Mouse (Mus musculus) layer of hippocampus, adult 8-10 months (tissue): ENCODE results near the gene Olfr58. TPM values are rescaled to one million over a fixed set of nuclear protein-coding genes. Genes with fewer than 3 reads are reported as not detected.
"Not testable (repeated sequence)": the region's sequence is repeated elsewhere in the genome, so short reads cannot be mapped to it uniquely, and the experiment has no call there.

Experiments
- DNase-seq, 2 experiments: peaks; one replicate each; pipeline ENCODE4 v3.0.0; 2022; ENCODE audit warnings: low spot score in 2 of 2
- total RNA-seq, 4 experiments: library from RNA; stranded (reverse); gene quantifications; 2 replicates each; pipeline ENCODE4 v1.2.4; 2022

Olfr58 gene
- total RNA-seq, result not detected

- DNase-seq, result no peak
Observed at GRCm38 (mm10) chr9:19779983-19780382, at the start of gene Olfr58. Gene Olfr58 (plus strand): TSS chr9:19780283.

- DNase-seq, result no peak
Observed at GRCm38 (mm10) chr9:19769136-19769535, 10.9 kb upstream of the Olfr58 start.

DNA sequence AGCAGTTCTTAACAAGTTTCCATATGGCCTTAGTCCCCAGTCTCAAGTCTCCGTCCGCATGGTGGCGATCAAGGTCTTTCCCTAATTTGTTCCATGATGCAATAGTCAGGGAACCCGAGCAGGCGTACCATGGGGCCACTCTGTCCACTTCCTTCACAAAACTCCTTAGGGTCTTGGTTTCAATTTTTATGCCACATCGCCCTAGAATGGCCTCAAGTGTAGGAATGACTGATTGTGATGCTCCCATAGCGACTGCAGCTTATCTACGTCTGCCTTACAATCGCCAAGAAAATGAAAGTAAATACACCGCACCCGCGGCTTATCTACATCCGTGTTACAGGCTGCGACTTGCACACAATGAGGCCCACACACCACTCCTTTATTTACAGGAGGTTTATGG, 10.4 kb upstream of the Olfr58 start:
- DNase-seq, result no peak

- DNase-seq, result no peak
Observed at GRCm38 (mm10) chr9:19803000-19803399, 22.9 kb downstream of the Olfr58 start.

DNA sequence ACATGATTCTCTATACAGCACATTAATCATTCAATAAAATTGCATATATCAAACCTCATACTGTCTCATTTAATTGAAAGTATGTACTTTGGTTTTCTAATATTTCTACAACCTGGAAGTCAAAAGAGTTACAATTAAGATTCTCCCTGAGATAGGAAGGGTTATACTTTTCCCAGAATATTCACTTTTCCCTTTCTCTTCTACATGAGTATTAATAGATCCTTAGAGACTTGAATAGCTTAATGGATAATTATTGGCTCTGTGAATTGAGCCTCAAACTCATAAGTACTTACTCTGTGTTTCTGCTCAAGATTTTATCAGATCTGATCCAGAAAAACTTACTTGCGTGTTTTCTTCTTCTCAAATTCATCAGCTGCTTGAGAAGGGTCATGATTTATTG, 24.5 kb downstream of the Olfr58 start, which contains the start of gene Olfr859:
Gene Olfr859 (plus strand): TSS at position 301 of the 400 bp plus-strand sequence.
- not testable (repeated sequence) for DNase-seq

Other genes starting within 250 kb of the Olfr58 start
- gene Olfr853, start 239.2 kb upstream of the Olfr58 start, total RNA-seq, result not detected
- not detected for gene Olfr854, start 212.9 kb upstream of the Olfr58 start, total RNA-seq
- not detected for gene Olfr855, start 197.7 kb upstream of the Olfr58 start, total RNA-seq
- 10 to 100 TPM; 20.5 to 26.2 (median 21.8) TPM for gene Zfp317, start 158.2 kb upstream of the Olfr58 start, total RNA-seq
- gene Olfr857, start 70.8 kb upstream of the Olfr58 start, total RNA-seq, result not detected
- not detected for gene Olfr859, start 24.6 kb downstream of the Olfr58 start, total RNA-seq
- not detected for gene Olfr860, start 69.5 kb downstream of the Olfr58 start, total RNA-seq
- not detected for gene Olfr862, start 107.7 kb downstream of the Olfr58 start, total RNA-seq
- gene Olfr77, start 136.6 kb downstream of the Olfr58 start, total RNA-seq, result not detected
- gene Olfr866, start 247.8 kb downstream of the Olfr58 start, total RNA-seq, result not detected